8 mouse cellular contexts compared by ENCODE assay signal in genomic region chr3:9481358-9481757, GRCm38 (mm10).
DNase-seq lines count a peak whose midpoint lies in the region; ATAC-seq lines count a peak whose summit lies in the region.

No protein-coding gene starts in this region.

- intact Hi-C loops in heart, postnatal 14 days (cut with DNase I) = loop anchor here (10.0 kb wide), 1 partner anchor 113 kb away; no protein-coding TSS in a partner anchor

- no peak for DNase-seq in cerebellum, adult 8-10 months
- peak; percentile 24 for DNase-seq in layer of hippocampus, adult 9-11 months
- no peak for DNase-seq in layer of hippocampus, postnatal 25 days (ENCODE audit: extremely low spot score in 1 of 2, low spot score in 1 of 2)
- DNase-seq in gastrocnemius, adult 18-20 months (ENCODE audit: low spot score) = peak; percentile 32
- DNase-seq in heart, postnatal 14 days = peak; percentile 64 to 78
- DNase-seq in left cerebral cortex, adult 9 months (ENCODE audit: low spot score in 2 of 2) = no peak
- DNase-seq in left cerebral cortex, adult 18-20 months (ENCODE audit: low spot score in 2 of 2) = no peak

- ATAC-seq in cerebellum, adult (ENCODE audit: insufficient number of reproducible peaks, low FRiP score, low TSS enrichment) = peak; percentile 47

Comparison
In these comparisons a context has a peak if more than half of its experiments do, and no peak if none do; other contexts are left out.
1. DNase-seq: peak in layer of hippocampus, adult 9-11 months (single experiment), gastrocnemius, adult 18-20 months (single experiment) and heart, postnatal 14 days (2 of 2); none in cerebellum, adult 8-10 months (single experiment), layer of hippocampus, postnatal 25 days (0 of 2), left cerebral cortex, adult 9 months (0 of 2) and left cerebral cortex, adult 18-20 months (0 of 2).